Mouse (Mus musculus) cerebellum, adult 11 months (tissue): ENCODE data around the gene Gm9833.
"Not testable (repeated sequence)": the region's sequence is repeated elsewhere in the genome, so short reads cannot be mapped to it uniquely, and the experiment has no call there.

Experiments
- DNase-seq: peaks from one replicate; pipeline ENCODE4 v3.0.0; 2022

Gm9833 gene

GRCm38 (mm10) chr3:10087994-10088393 lies at the start of gene Gm9833:
TSS of gene Gm9833 (plus strand) at chr3:10088110.
- DNase-seq, result not testable (repeated sequence)

GRCm38 (mm10) chr3:10070070-10070469 lies 17.8 kb upstream of the Gm9833 start:
- no peak for DNase-seq

GRCm38 (mm10) chr3:10075826-10076225 lies 12.1 kb upstream of the Gm9833 start:
- no peak for DNase-seq

GRCm38 (mm10) chr3:10077096-10077841 lies 10.6 kb upstream of the Gm9833 start:
- no peak for DNase-seq

GRCm38 (mm10) chr3:10078113-10078512 lies 9.8 kb upstream of the Gm9833 start:
- no peak for DNase-seq

- DNase-seq, result peak; percentile 4
Observed at GRCm38 (mm10) chr3:10081336-10081735, 6.6 kb upstream of the Gm9833 start.

GRCm38 (mm10) chr3:10081911-10082541 lies 5.9 kb upstream of the Gm9833 start:
- DNase-seq, result peak; percentile 20

- DNase-seq, result no peak
Observed at GRCm38 (mm10) chr3:10082545-10083062, 5.3 kb upstream of the Gm9833 start.

GRCm38 (mm10) chr3:10084102-10084501 lies 3.8 kb upstream of the Gm9833 start:
- DNase-seq, result no peak

- no peak for DNase-seq
Observed at GRCm38 (mm10) chr3:10085396-10086119, 2.4 kb upstream of the Gm9833 start.

GRCm38 (mm10) chr3:10087511-10087910 lies 399 bp upstream of the Gm9833 start:
- DNase-seq, result no peak

GRCm38 (mm10) chr3:10091616-10092140 lies 3.8 kb downstream of the Gm9833 start:
- DNase-seq, result no peak

- no peak for DNase-seq
Observed at GRCm38 (mm10) chr3:10092499-10092898, 4.6 kb downstream of the Gm9833 start.

GRCm38 (mm10) chr3:10092914-10093313 lies 5.0 kb downstream of the Gm9833 start:
- DNase-seq, result no peak

- DNase-seq, result no peak
Observed at GRCm38 (mm10) chr3:10095076-10095622, 7.2 kb downstream of the Gm9833 start.

GRCm38 (mm10) chr3:10099756-10100155 lies 11.8 kb downstream of the Gm9833 start:
- no peak for DNase-seq

GRCm38 (mm10) chr3:10111570-10111969 lies 23.7 kb downstream of the Gm9833 start:
- DNase-seq, result no peak

- DNase-seq, result no peak
Observed at GRCm38 (mm10) chr3:10112196-10112595, 24.3 kb downstream of the Gm9833 start.

- no peak for DNase-seq
Observed at GRCm38 (mm10) chr3:10112660-10113059, 24.8 kb downstream of the Gm9833 start.

- no peak for DNase-seq
Observed at GRCm38 (mm10) chr3:10116531-10116930, 28.6 kb downstream of the Gm9833 start.

- no peak for DNase-seq
Observed at GRCm38 (mm10) chr3:10121232-10121631, 33.3 kb downstream of the Gm9833 start.

GRCm38 (mm10) chr3:10121956-10122739 lies 34.2 kb downstream of the Gm9833 start:
- no peak for DNase-seq
